Mouse (Mus musculus) bone marrow, adult 2 months (tissue): ENCODE measurements around the gene Wwp2.

Source experiments
- CTCF ChIP-seq: fragments of 200-500 bp; IDR thresholded peaks from 2 replicates; pipeline ENCODE4 v1.5.1; 2011; ENCODE audit warnings: low read length, control low read depth; ENCODE audit not compliant: control insufficient read depth, insufficient read depth
- POLR2A ChIP-seq: fragments of 200-500 bp; IDR thresholded peaks from 2 replicates; pipeline ENCODE4 v1.6.1; 2011; ENCODE audit warnings: low read depth, mild to moderate bottlenecking, control low read depth, low read length, borderline replicate concordance; ENCODE audit not compliant: control insufficient read depth

- TF ChIP-seq POLR2A (no peak), CTCF (no peak)
Observed at GRCm38 (mm10) chr8:107466642-107467041, 30.5 kb downstream of the Wwp2 start.
